8 mouse cellular contexts compared by ENCODE assay signal in the genomic region with DNA sequence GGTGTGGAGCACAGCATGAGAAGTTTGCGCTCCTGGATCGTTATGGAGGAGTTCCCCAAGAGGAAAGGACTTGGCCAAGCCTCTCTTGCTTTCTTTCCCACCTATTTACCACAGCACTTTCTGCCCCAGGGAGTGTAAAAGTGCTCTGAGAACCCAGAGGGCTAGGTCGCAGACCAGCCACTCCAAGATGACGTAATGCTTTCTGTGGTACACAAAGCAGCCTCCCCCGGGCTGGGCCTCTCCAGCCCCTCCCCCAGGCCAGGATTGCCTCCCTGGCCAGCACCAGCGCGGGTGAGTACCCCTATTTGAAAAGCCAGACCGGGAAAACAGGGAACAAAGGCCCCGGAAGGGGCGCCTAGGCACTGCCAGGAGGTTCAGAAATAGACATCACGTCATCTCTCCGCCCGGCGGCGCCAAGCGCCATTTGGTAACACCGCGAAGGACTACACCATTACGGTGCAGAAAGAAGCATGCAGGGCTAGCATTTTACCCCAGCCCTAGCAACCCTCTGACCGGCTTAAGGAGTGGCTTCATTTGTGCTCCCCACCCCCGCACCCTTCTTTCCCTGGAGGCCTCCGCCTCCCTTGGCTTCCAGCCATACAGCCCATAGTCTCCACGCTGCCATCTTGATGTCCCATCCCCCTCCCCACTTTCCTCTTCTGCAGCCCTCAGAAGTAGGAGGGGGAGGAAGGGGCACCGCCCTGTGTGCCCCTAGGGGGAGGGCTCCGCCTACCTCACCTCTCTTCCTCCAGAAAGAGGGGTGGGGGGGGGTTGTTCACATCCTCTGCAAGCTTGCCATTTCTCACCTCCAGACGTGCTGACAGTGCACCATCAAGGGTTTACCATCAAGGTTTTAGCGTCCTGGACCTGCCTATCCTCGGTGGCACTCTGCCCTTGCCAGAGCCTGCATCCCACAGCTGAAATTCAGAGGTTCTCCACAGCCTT. TPM values are rescaled to one million over a fixed set of nuclear protein-coding genes. Genes with fewer than 3 reads are reported as not detected.
A peak's percentile ranks its signal among the peaks of the same experiment; 100 is the strongest.
DNase-seq lines count a peak whose midpoint lies in the region; ATAC-seq lines count a peak whose summit lies in the region.
"Not testable (repeated sequence)": the region's sequence is repeated elsewhere in the genome, so short reads cannot be mapped to it uniquely, and the experiment has no call there.

No protein-coding gene starts in this region.

- H3K4me3 ChIP-seq in hindbrain, embryonic 11.5 days (ENCODE audit: low read depth, low read length), result peak overlapping the region; percentile 36
- not testable (repeated sequence) for H3K4me3 ChIP-seq in liver, embryonic 16.5 days (ENCODE audit: low read depth, low read length)
- H3K4me3 ChIP-seq in neural tube, embryonic 11.5 days (ENCODE audit: low read depth, low read length), result peak overlapping the region; percentile 36
- H3K4me3 ChIP-seq in stomach, embryonic 16.5 days (replicated peaks; ENCODE audit: low read length), result peak overlapping the region; percentile 33

- not testable (repeated sequence) for H3K4me1 ChIP-seq in hindbrain, embryonic 11.5 days (replicated peaks; ENCODE audit: control insufficient read depth, insufficient read depth, low read length); liver, embryonic 16.5 days (ENCODE audit: control insufficient read depth, low read depth, low read length); neural tube, embryonic 11.5 days (ENCODE audit: control insufficient read depth, insufficient read depth, low read length); stomach, embryonic 16.5 days (ENCODE audit: control insufficient read depth, insufficient read depth, low read length)

- H3K9me3 ChIP-seq in hindbrain, embryonic 11.5 days (ENCODE audit: control insufficient read depth, low read length); liver, embryonic 16.5 days (replicated peaks; ENCODE audit: control insufficient read depth, low read length); neural tube, embryonic 11.5 days (ENCODE audit: control insufficient read depth, low read length); stomach, embryonic 16.5 days (replicated peaks; ENCODE audit: control insufficient read depth, low read length): not testable (repeated sequence)

- peak overlapping the region; percentile 39 for H3K4me2 ChIP-seq in hindbrain, embryonic 11.5 days (replicated peaks; ENCODE audit: low read depth, low read length)
- 0 out of 2 replicates have a peak overlapping the region, but pooled peaks have one; percentile 10 for H3K4me2 ChIP-seq in liver, embryonic 16.5 days (ENCODE audit: low read depth, low read length)
- H3K4me2 ChIP-seq in neural tube, embryonic 11.5 days (ENCODE audit: low read depth), result peak overlapping the region; percentile 40
- peak overlapping the region; percentile 40 for H3K4me2 ChIP-seq in stomach, embryonic 16.5 days (ENCODE audit: low read depth, low read length)

- peak; percentile 60 for DNase-seq in Muller cell, postnatal 12 days (ENCODE audit: inconsistent ontology term)
- DNase-seq in cerebellum, postnatal 25 days, result peak; percentile 86 to 88
- DNase-seq in frontal cortex, postnatal 25 days (ENCODE audit: low spot score in 2 of 2), result peak; percentile 67 to 70
- DNase-seq in hindbrain, embryonic 11.5 days (ENCODE audit: low spot score), result peak; percentile 76
- peak; percentile 79 to 86 for DNase-seq in layer of hippocampus, adult 8-10 months (ENCODE audit: low spot score in 2 of 2)
- peak; percentile 76 for DNase-seq in neural tube, embryonic 11.5 days (ENCODE audit: low spot score)

- peak overlapping the region; percentile 86 for H3K27ac ChIP-seq in hindbrain, embryonic 11.5 days (ENCODE audit: low read depth, low read length)
- H3K27ac ChIP-seq in liver, embryonic 16.5 days (ENCODE audit: low read length); stomach, embryonic 16.5 days (ENCODE audit: low read length): not testable (repeated sequence)
- peak overlapping the region; percentile 88 for H3K27ac ChIP-seq in neural tube, embryonic 11.5 days (ENCODE audit: low read depth, low read length)

- peak overlapping the region; percentile 61 for H3K9ac ChIP-seq in hindbrain, embryonic 11.5 days (ENCODE audit: low read depth, low read length)
- H3K9ac ChIP-seq in liver, embryonic 16.5 days (ENCODE audit: low read depth, low read length); stomach, embryonic 16.5 days (ENCODE audit: low read length): not testable (repeated sequence)
- H3K9ac ChIP-seq in neural tube, embryonic 11.5 days (ENCODE audit: low read length), result peak overlapping the region; percentile 53

- peak; percentile 87 for ATAC-seq in hindbrain, embryonic 11.5 days (ENCODE audit: low FRiP score)
- ATAC-seq in liver, embryonic 16.5 days (ENCODE audit: low read depth), result peak; percentile 36
- ATAC-seq in neural tube, embryonic 11.5 days (ENCODE audit: insufficient read depth, low FRiP score, low TSS enrichment), result peak; percentile 86
- peak; percentile 78 for ATAC-seq in stomach, embryonic 16.5 days (ENCODE audit: insufficient read depth, low FRiP score)

- 8% methylated on average over 20 of the region's 28 CpGs for WGBS in hindbrain, embryonic 11.5 days
- WGBS in liver, embryonic 16.5 days (ENCODE audit: insufficient replicate concordance), result 16% methylated on average over 17 of the region's 28 CpGs
- WGBS in neural tube, embryonic 11.5 days, result 4% methylated on average over 21 of the region's 28 CpGs
- 8% methylated on average over 23 of the region's 28 CpGs for WGBS in stomach, embryonic 16.5 days

- not testable (repeated sequence) for H3K27me3 ChIP-seq in hindbrain, embryonic 11.5 days (ENCODE audit: control insufficient read depth, insufficient read depth, low read length); liver, embryonic 16.5 days (ENCODE audit: control insufficient read depth, insufficient read depth, low read depth, low read length); neural tube, embryonic 11.5 days (ENCODE audit: control insufficient read depth, insufficient read depth, low read length); stomach, embryonic 16.5 days (ENCODE audit: control insufficient read depth, insufficient read depth, low read length)

- H3K36me3 ChIP-seq in hindbrain, embryonic 11.5 days (ENCODE audit: control insufficient read depth, insufficient read depth, low read length); liver, embryonic 16.5 days (ENCODE audit: control insufficient read depth, insufficient read depth); neural tube, embryonic 11.5 days (ENCODE audit: control insufficient read depth, insufficient read depth, low read length); stomach, embryonic 16.5 days (ENCODE audit: control insufficient read depth, insufficient read depth, low read length): not testable (repeated sequence)

RNA-seq across cellular contexts. Expression of gene Gon4l, which starts 3.6 kb away (rescaled TPM):
- 14.8 and 15.3 TPM in 2 replicates for polyA plus RNA-seq in hindbrain, embryonic 11.5 days (2014; fragmentation: Nextera tagmentation; extraction: Ambion mirVana)
- 10 to 100 TPM; 42.9 to 53.8 (median 47.6) TPM for total RNA-seq in layer of hippocampus, adult 8-10 months (2022)
- polyA plus RNA-seq in liver, embryonic 16.5 days (2015; fragmentation: Nextera tagmentation; extraction: Ambion mirVana), result 2.8 and 3.3 TPM in 2 replicates
- polyA plus RNA-seq in neural tube, embryonic 11.5 days (2014; fragmentation: Nextera tagmentation; extraction: Ambion mirVana), result 18.3 and 18.7 TPM in 2 replicates
- 9.0 and 9.1 TPM in 2 replicates for polyA plus RNA-seq in stomach, embryonic 16.5 days (2015; fragmentation: Nextera tagmentation; extraction: Ambion mirVana)

RNA-seq across cellular contexts. Expression of gene Syt11, which starts 56.5 kb away (rescaled TPM):
- polyA plus RNA-seq in hindbrain, embryonic 11.5 days (2014; fragmentation: Nextera tagmentation; extraction: Ambion mirVana), result 137 and 151 TPM in 2 replicates
- total RNA-seq in layer of hippocampus, adult 8-10 months (2022), result 100 to 1,000 TPM; 494 to 515 (median 510) TPM
- polyA plus RNA-seq in liver, embryonic 16.5 days (2015; fragmentation: Nextera tagmentation; extraction: Ambion mirVana), result 0.42 and 0.54 TPM in 2 replicates
- polyA plus RNA-seq in neural tube, embryonic 11.5 days (2014; fragmentation: Nextera tagmentation; extraction: Ambion mirVana), result 153 and 172 TPM in 2 replicates
- 20.3 and 21.7 TPM in 2 replicates for polyA plus RNA-seq in stomach, embryonic 16.5 days (2015; fragmentation: Nextera tagmentation; extraction: Ambion mirVana)

Comparison
In these comparisons a context has a peak if more than half of its experiments do, and no peak if none do; other contexts are left out.
1. ATAC-seq: peak in every context shown above with its lines; median percentile 87 in hindbrain, embryonic 11.5 days; 86 in neural tube, embryonic 11.5 days; 78 in stomach, embryonic 16.5 days; 36 in liver, embryonic 16.5 days.
2. RNA of gene Syt11, which starts 56.5 kb away (polyA plus RNA-seq): 153 to 172 TPM in neural tube, embryonic 11.5 days, 137 to 151 TPM in hindbrain, embryonic 11.5 days and 20.3 to 21.7 TPM in stomach, embryonic 16.5 days; 0.42 to 0.54 TPM in liver, embryonic 16.5 days; every median in the first group is over 10 times any median in the second.
3. Peak in every context shown above with its lines, with median percentiles within 50 percentile points of each other: DNase-seq and H3K4me2 ChIP-seq.